20 mouse cellular contexts compared by ENCODE assay signal in the genomic region with DNA sequence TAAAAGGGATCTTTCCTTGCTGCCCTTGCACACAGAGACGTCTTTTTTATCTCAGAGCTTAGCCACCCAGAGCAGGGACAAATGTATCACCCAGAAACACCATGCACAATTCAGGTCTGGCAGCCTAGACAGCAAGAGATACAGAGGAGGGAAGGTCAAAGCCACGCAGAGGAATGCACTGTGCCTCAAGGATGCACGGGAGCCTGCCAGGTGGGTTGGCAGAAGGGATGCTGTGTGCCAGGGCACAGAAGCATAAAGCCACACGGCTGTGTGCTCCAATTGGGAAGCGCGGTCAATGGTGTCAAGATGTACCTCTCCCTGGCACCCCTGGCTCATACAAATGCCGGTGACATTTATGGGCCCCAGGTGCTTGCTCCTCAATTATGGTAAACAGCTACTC. TPM values are rescaled to one million over a fixed set of nuclear protein-coding genes. Genes with fewer than 3 reads are reported as not detected.
"Had no signal": no experiment of that assay in that cellular context is flagged by ENCODE, and none has a peak within 500 bp of the region (broad histone marks: within the 10 kb centered on the region; RNA-seq: fewer than 3 reads in every experiment).

No protein-coding gene starts in this region.

- H3K9ac ChIP-seq: limb, embryonic 15.5 days; liver, embryonic 12.5 days; lung, embryonic 14.5 days; midbrain, embryonic 12.5 days had no signal

- H3K27me3 ChIP-seq: limb, embryonic 15.5 days; liver, embryonic 12.5 days; midbrain, embryonic 12.5 days had no signal

- H3K4me1 ChIP-seq: limb, embryonic 15.5 days; liver, embryonic 12.5 days; midbrain, embryonic 12.5 days had no signal

- H3K36me3 ChIP-seq: limb, embryonic 15.5 days; liver, embryonic 12.5 days; midbrain, embryonic 12.5 days had no signal

- H3K27ac ChIP-seq: layer of hippocampus, adult 2 months; left cerebral cortex, adult 2 months; limb, embryonic 15.5 days; liver, embryonic 12.5 days; midbrain, embryonic 12.5 days had no signal

- DNase-seq: kidney, postnatal 10 days; kidney, postnatal 4 days; lung, embryonic 14.5 days; lung, postnatal 10 days; lung, postnatal 4 days; right cerebral cortex, postnatal 14 days; thymus, postnatal 4 days had no signal

- H3K4me3 ChIP-seq: layer of hippocampus, adult 2 months; left cerebral cortex, adult 2 months; limb, embryonic 15.5 days; liver, embryonic 12.5 days; midbrain, embryonic 12.5 days had no signal

RNA-seq across cellular contexts. Expression of a gene that starts 8.1 kb away (rescaled TPM):
- total RNA-seq: megakaryocyte-erythroid progenitor cell, adult 5-6 weeks had no signal
- polyA plus RNA-seq: kidney, embryonic 14.5 days; liver, embryonic 12.5 days; liver, embryonic 16.5 days; lung, embryonic 14.5 days had no signal

RNA-seq across cellular contexts. Expression of a gene that starts 42.1 kb away (rescaled TPM):
- total RNA-seq: megakaryocyte-erythroid progenitor cell, adult 5-6 weeks had no signal

RNA-seq across cellular contexts. Expression of a gene that starts 52.8 kb away (rescaled TPM):
- total RNA-seq: layer of hippocampus, adult 2 months; layer of hippocampus, postnatal 14 days; left cerebral cortex, adult 2 months; megakaryocyte-erythroid progenitor cell, adult 5-6 weeks; midbrain, postnatal 0 days had no signal
- polyA plus RNA-seq: kidney, embryonic 14.5 days; limb, embryonic 11.5 days; limb, embryonic 15.5 days; liver, embryonic 12.5 days; liver, embryonic 16.5 days; lung, embryonic 14.5 days; midbrain, embryonic 12.5 days; midbrain, postnatal 0 days; neural tube, embryonic 14.5 days; stomach, embryonic 16.5 days had no signal
